Mouse (Mus musculus): ENCODE results near the gene Dazap2. TPM values are rescaled to one million over a fixed set of nuclear protein-coding genes. Genes with fewer than 3 reads are reported as not detected.
"Not testable (repeated sequence)": the region's sequence is repeated elsewhere in the genome, so short reads cannot be mapped to it uniquely, and the experiment has no call there.

Gene Dazap2
- total and polyA plus RNA-seq, 2 experiments from 2014 or later, result 92.3 to 162 TPM

- no peak for DNase-seq
- peaks cover 11% of the 10 kb centered on the region for H3K4me1 ChIP-seq (ENCODE audit: insufficient read depth)
- H3K36me3 ChIP-seq (ENCODE audit: insufficient read depth), result peaks cover 36% of the 10 kb centered on the region
- H3K4me3 ChIP-seq (ENCODE audit: low read depth, low read length), result peak overlapping the region; percentile 97
- peak; percentile 3; the same call in 1 of the 2 replicates for ATAC-seq
- H3K27ac ChIP-seq (ENCODE audit: low read depth, low read length), result peak overlapping the region; percentile 94
- peak overlapping the region; percentile 59 for H3K4me2 ChIP-seq (ENCODE audit: low read depth)
- TF ChIP-seq CTCF (IDR thresholded peaks at IDR 0.05; ENCODE audit: low read depth), result no peak
- no peaks in the 10 kb centered on the region for H3K27me3 ChIP-seq (ENCODE audit: insufficient read depth, low read length)
- peak overlapping the region; percentile 92 for H3K9ac ChIP-seq
- no peaks in the 10 kb centered on the region for H3K9me3 ChIP-seq (ENCODE audit: low read length)
- under 1% methylated on average over 19 of the region's 19 CpGs for WGBS
Observed at GRCm38 (mm10) chr15:100616221-100616620, 1.1 kb downstream of the Dazap2 start.

- ATAC-seq, result no peak
- Histone ChIP-seq H3K36me3 (ENCODE audit: insufficient read depth) (peaks cover 39% of the 10 kb centered on the region), H3K4me2 (ENCODE audit: low read depth) (no peak overlapping the region), H3K9ac (no peak overlapping the region), H3K9me3 (ENCODE audit: low read length) (no peaks in the 10 kb centered on the region), H3K27ac (ENCODE audit: low read depth, low read length) (no peak overlapping the region), H3K4me3 (ENCODE audit: low read depth, low read length) (no peak overlapping the region), H3K27me3 (ENCODE audit: insufficient read depth, low read length) (no peaks in the 10 kb centered on the region), H3K4me1 (ENCODE audit: insufficient read depth) (peaks cover 6% of the 10 kb centered on the region; the same call in 1 of the 2 replicates)
- TF ChIP-seq CTCF (IDR thresholded peaks at IDR 0.05; ENCODE audit: low read depth), result no peak
- no peak for DNase-seq
- WGBS, result 89% methylated on average over 7 of the region's 7 CpGs
Observed at GRCm38 (mm10) chr15:100619200-100619599, 4.1 kb downstream of the Dazap2 start.

- H3K4me2 ChIP-seq (ENCODE audit: low read depth); H3K9ac ChIP-seq; H3K27me3 ChIP-seq (ENCODE audit: insufficient read depth, low read length); ATAC-seq; H3K9me3 ChIP-seq (ENCODE audit: low read length); H3K4me1 ChIP-seq (ENCODE audit: insufficient read depth); H3K27ac ChIP-seq (ENCODE audit: low read depth, low read length); H3K4me3 ChIP-seq (ENCODE audit: low read depth, low read length); DNase-seq: not testable (repeated sequence)
- peaks cover 39% of the 10 kb centered on the region for H3K36me3 ChIP-seq (ENCODE audit: insufficient read depth)
- 77% methylated on average over 9 of the region's 9 CpGs for WGBS
Observed at GRCm38 (mm10) chr15:100621671-100622070, 6.5 kb downstream of the Dazap2 start.

- Histone ChIP-seq H3K9ac (no peak overlapping the region), H3K4me3 (ENCODE audit: low read depth, low read length) (no peak overlapping the region), H3K27me3 (ENCODE audit: insufficient read depth, low read length) (no peaks in the 10 kb centered on the region), H3K9me3 (ENCODE audit: low read length) (no peaks in the 10 kb centered on the region), H3K4me2 (ENCODE audit: low read depth) (no peak overlapping the region), H3K4me1 (ENCODE audit: insufficient read depth) (no peaks in the 10 kb centered on the region), H3K36me3 (ENCODE audit: insufficient read depth) (peaks cover 39% of the 10 kb centered on the region), H3K27ac (ENCODE audit: low read depth, low read length) (no peak overlapping the region)
- WGBS, result 83% methylated on average over 7 of the region's 7 CpGs
- ATAC-seq (no peak), DNase-seq (no peak)
- TF ChIP-seq CTCF (IDR thresholded peaks at IDR 0.05; ENCODE audit: low read depth), result no peak
Observed at GRCm38 (mm10) chr15:100622164-100622563, 7.0 kb downstream of the Dazap2 start.

- 89% methylated on average over 9 of the region's 9 CpGs for WGBS
- Histone ChIP-seq H3K4me1 (ENCODE audit: insufficient read depth) (no peaks in the 10 kb centered on the region), H3K36me3 (ENCODE audit: insufficient read depth) (peaks cover 25% of the 10 kb centered on the region), H3K4me2 (ENCODE audit: low read depth) (no peak overlapping the region), H3K4me3 (ENCODE audit: low read depth, low read length) (no peak overlapping the region), H3K27ac (ENCODE audit: low read depth, low read length) (no peak overlapping the region), H3K9me3 (ENCODE audit: low read length) (no peaks in the 10 kb centered on the region), H3K27me3 (ENCODE audit: insufficient read depth, low read length) (no peaks in the 10 kb centered on the region), H3K9ac (no peak overlapping the region)
- DNase-seq (no peak), ATAC-seq (no peak)
- no peak for TF ChIP-seq CTCF (IDR thresholded peaks at IDR 0.05; ENCODE audit: low read depth)
Observed at GRCm38 (mm10) chr15:100623754-100624153, 8.6 kb downstream of the Dazap2 start.

- Histone ChIP-seq H3K9ac (no peak overlapping the region), H3K4me2 (ENCODE audit: low read depth) (no peak overlapping the region), H3K4me1 (ENCODE audit: insufficient read depth) (no peaks in the 10 kb centered on the region), H3K4me3 (ENCODE audit: low read depth, low read length) (no peak overlapping the region), H3K36me3 (ENCODE audit: insufficient read depth) (peaks cover 18% of the 10 kb centered on the region), H3K9me3 (ENCODE audit: low read length) (no peaks in the 10 kb centered on the region), H3K27me3 (ENCODE audit: insufficient read depth, low read length) (no peaks in the 10 kb centered on the region), H3K27ac (ENCODE audit: low read depth, low read length) (no peak overlapping the region)
- DNase-seq, result no peak
- WGBS, result 94% methylated on average over 3 of the region's 3 CpGs
- no peak for TF ChIP-seq CTCF (IDR thresholded peaks at IDR 0.05; ENCODE audit: low read depth)
- no peak for ATAC-seq
Observed at GRCm38 (mm10) chr15:100624435-100624834, 9.3 kb downstream of the Dazap2 start.

- H3K27me3 ChIP-seq (ENCODE audit: insufficient read depth, low read length), result no peaks in the 10 kb centered on the region
- 22% methylated on average over 10 of the region's 10 CpGs for WGBS
- DNase-seq, result no peak
- H3K9ac ChIP-seq, result no peak overlapping the region
- no peak overlapping the region for H3K27ac ChIP-seq (ENCODE audit: low read depth, low read length)
- no peak for TF ChIP-seq CTCF (IDR thresholded peaks at IDR 0.05; ENCODE audit: low read depth)
- no peaks in the 10 kb centered on the region for H3K9me3 ChIP-seq (ENCODE audit: low read length)
- no peak overlapping the region for H3K4me3 ChIP-seq (ENCODE audit: low read depth, low read length)
- H3K4me1 ChIP-seq (ENCODE audit: insufficient read depth), result no peaks in the 10 kb centered on the region
- no peak for ATAC-seq
- H3K36me3 ChIP-seq (ENCODE audit: insufficient read depth), result no peaks in the 10 kb centered on the region
- no peak overlapping the region for H3K4me2 ChIP-seq (ENCODE audit: low read depth)
Observed at GRCm38 (mm10) chr15:100627287-100627686, 12.1 kb downstream of the Dazap2 start.
